Mouse (Mus musculus): Measurements from ENCODE around the gene Tbxa2r. TPM values are rescaled to one million over a fixed set of nuclear protein-coding genes. Genes with fewer than 3 reads are reported as not detected.

Tbxa2r gene
- polyA plus RNA-seq, 1 experiment from 2014 or later: 2.3 TPM

DNA sequence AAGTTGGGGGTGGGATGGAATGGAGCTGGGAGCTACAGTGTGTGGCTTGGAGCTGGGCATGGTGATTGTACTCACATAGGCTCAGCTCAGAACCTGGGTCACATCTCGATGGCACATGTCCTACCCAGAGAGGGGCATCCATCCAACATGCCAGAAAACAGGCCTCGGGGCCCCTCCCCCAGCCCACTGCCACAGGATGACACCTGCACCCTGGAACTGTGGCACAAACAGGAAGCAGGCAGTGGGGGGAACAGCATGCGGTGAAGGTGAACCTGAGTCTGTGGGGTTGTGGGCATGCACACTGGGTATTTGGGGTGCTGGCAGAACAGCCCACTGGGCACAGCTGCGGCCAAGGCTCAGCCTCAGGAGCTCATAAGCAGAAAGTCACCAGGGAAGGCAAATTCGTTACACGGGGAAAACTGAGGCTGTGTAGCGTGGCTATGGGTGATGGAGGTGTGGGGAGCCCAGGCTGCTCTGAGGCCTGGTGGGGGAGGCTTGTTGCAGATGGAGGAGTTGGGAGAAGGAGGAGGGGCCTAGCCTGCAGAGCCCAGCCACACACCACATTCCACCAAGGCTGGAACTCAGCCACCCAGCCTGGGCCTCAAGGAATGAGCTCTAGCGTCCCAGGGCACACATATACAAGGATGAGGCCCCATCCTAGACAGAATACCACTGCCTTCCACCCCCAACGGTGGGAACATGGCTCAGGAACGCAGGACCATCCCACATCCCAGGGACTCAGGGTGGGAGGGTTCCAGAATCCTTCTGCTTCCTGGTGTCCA is 854 bp downstream of the Tbxa2r start:
- Histone ChIP-seq H3K27me3 (ENCODE audit: control insufficient read depth, insufficient read depth, low read length) (peaks cover 14% of the 10 kb centered on the region), H3K36me3 (ENCODE audit: control insufficient read depth, insufficient read depth, low read length) (peaks cover 16% of the 10 kb centered on the region), H3K4me1 (replicated peaks; ENCODE audit: control insufficient read depth, insufficient read depth, low read length) (no peaks in the 10 kb centered on the region; the same call in 1 of the 2 replicates), H3K27ac (ENCODE audit: low read depth, low read length) (no peak overlapping the region), H3K9ac (ENCODE audit: low read depth, low read length) (no peak overlapping the region), H3K4me2 (replicated peaks; ENCODE audit: low read depth, low read length) (no peak overlapping the region), H3K4me3 (ENCODE audit: low read depth, low read length) (no peak overlapping the region), H3K9me3 (ENCODE audit: control insufficient read depth, low read length) (no peaks in the 10 kb centered on the region)
- 71% methylated on average over 10 of the region's 10 CpGs for WGBS
- DNase-seq (ENCODE audit: low spot score) (no peak), ATAC-seq (ENCODE audit: low FRiP score) (no peak)

DNA sequence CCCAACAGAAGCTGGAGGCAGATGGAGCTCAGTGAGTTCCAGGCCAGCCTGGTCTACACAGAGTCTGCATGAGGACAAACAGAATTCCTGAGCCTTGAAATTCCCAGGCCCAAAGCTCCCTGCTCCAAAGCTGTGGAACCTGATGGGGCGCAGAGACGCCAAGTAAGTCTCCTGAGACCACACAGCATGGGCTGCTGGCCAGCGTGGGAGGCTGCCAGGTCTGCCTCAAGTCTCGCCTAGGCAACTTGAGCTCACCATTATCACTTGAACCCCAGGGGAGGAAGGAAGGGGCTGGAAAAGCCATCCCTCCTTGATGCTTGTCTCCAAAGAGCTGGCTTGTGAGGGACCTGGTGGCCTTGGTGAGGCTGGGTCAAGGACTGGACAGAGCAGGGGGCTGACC is 1.5 kb downstream of the Tbxa2r start:
- WGBS: 65% methylated on average over 4 of the region's 4 CpGs
- no peak for ATAC-seq (ENCODE audit: low FRiP score)

DNA sequence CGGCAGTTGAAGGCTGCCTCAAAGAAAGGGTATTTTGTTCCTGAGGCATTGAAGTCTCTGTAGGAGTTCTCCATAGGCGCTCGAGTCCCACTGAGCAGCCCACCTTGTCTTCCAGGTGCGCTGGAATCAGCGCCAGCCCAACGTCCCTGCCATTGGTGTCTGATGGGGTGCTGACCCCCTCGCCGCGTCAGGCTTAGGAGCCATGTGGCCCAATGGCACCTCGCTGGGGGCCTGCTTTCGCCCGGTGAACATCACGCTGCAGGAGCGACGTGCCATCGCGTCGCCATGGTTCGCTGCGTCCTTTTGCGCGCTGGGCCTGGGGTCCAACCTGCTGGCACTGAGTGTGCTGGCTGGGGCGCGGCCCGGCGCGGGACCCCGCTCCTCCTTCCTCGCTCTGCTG is 3.7 kb downstream of the Tbxa2r start:
- H3K4me3 ChIP-seq (ENCODE audit: low read depth, low read length): no peak overlapping the region
- no peaks in the 10 kb centered on the region for H3K9me3 ChIP-seq (ENCODE audit: control insufficient read depth, low read length)
- H3K27me3 ChIP-seq (ENCODE audit: control insufficient read depth, insufficient read depth, low read length): peaks cover 17% of the 10 kb centered on the region
- H3K4me2 ChIP-seq (replicated peaks; ENCODE audit: low read depth, low read length): 0 out of 2 replicates have a peak overlapping the region, but pooled peaks have one; percentile 8
- H3K9ac ChIP-seq (ENCODE audit: low read depth, low read length): no peak overlapping the region
- H3K4me1 ChIP-seq (replicated peaks; ENCODE audit: control insufficient read depth, insufficient read depth, low read length): no peaks in the 10 kb centered on the region; the same call in 1 of the 2 replicates
- H3K36me3 ChIP-seq (ENCODE audit: control insufficient read depth, insufficient read depth, low read length): no peaks in the 10 kb centered on the region
- ATAC-seq (ENCODE audit: low FRiP score): no peak
- no peak overlapping the region for H3K27ac ChIP-seq (ENCODE audit: low read depth, low read length)
- DNase-seq (ENCODE audit: low spot score): no peak
- WGBS: 14% methylated on average over 29 of the region's 29 CpGs

More for the DNA sequence above, 1.5 kb downstream of the Tbxa2r start:
- Histone ChIP-seq H3K4me1 (replicated peaks; ENCODE audit: control insufficient read depth, insufficient read depth, low read length) (no peaks in the 10 kb centered on the region; the same call in 1 of the 2 replicates), H3K9ac (ENCODE audit: low read depth, low read length) (no peak overlapping the region), H3K9me3 (ENCODE audit: control insufficient read depth, low read length) (no peaks in the 10 kb centered on the region), H3K4me3 (ENCODE audit: low read depth, low read length) (no peak overlapping the region), H3K4me2 (replicated peaks; ENCODE audit: low read depth, low read length) (no peak overlapping the region), H3K27me3 (ENCODE audit: control insufficient read depth, insufficient read depth, low read length) (peaks cover 14% of the 10 kb centered on the region), H3K36me3 (ENCODE audit: control insufficient read depth, insufficient read depth, low read length) (peaks cover 14% of the 10 kb centered on the region; the same call in 1 of the 2 replicates), H3K27ac (ENCODE audit: low read depth, low read length) (no peak overlapping the region)
- DNase-seq (ENCODE audit: low spot score): no peak

DNA sequence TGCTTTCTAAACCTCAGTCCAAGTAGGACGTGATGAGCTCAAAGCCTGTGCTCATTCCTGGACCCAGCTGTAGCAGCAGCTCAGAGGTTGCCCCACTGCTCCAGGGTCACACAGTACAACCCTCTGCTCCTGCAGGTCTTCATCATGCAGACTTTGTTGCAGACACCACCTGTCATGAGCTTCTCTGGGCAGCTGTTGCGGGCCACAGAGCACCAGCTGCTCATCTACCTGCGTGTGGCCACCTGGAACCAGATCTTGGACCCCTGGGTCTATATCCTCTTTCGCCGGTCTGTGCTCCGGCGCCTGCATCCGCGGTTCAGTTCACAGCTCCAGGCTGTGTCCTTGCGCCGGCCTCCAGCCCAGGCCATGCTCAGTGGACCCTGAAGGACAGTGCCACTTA is 5.8 kb downstream of the Tbxa2r start:
- no peak for ATAC-seq (ENCODE audit: low FRiP score)

GRCm38 (mm10) chr10:81335393-81336340 is 7.1 kb downstream of the Tbxa2r start:
- Histone ChIP-seq H3K4me2 (replicated peaks; ENCODE audit: low read depth, low read length) (no peak overlapping the region), H3K36me3 (ENCODE audit: control insufficient read depth, insufficient read depth, low read length) (no peaks in the 10 kb centered on the region), H3K4me1 (replicated peaks; ENCODE audit: control insufficient read depth, insufficient read depth, low read length) (no peaks in the 10 kb centered on the region; the same call in none of the 2 replicates), H3K9me3 (ENCODE audit: control insufficient read depth, low read length) (no peaks in the 10 kb centered on the region), H3K27me3 (ENCODE audit: control insufficient read depth, insufficient read depth, low read length) (peaks cover 19% of the 10 kb centered on the region), H3K27ac (ENCODE audit: low read depth, low read length) (no peak overlapping the region), H3K9ac (ENCODE audit: low read depth, low read length) (no peak overlapping the region), H3K4me3 (ENCODE audit: low read depth, low read length) (no peak overlapping the region)
- ATAC-seq (ENCODE audit: low FRiP score) (peak; percentile 28; the same call in 1 of the 2 replicates), DNase-seq (ENCODE audit: low spot score) (no peak)
- WGBS: 41% methylated on average over 18 of the region's 19 CpGs

More for the DNA sequence above, 5.8 kb downstream of the Tbxa2r start:
- H3K27ac ChIP-seq (ENCODE audit: low read depth, low read length): no peak overlapping the region
- no peaks in the 10 kb centered on the region for H3K36me3 ChIP-seq (ENCODE audit: control insufficient read depth, insufficient read depth, low read length)
- no peak for DNase-seq (ENCODE audit: low spot score)
- H3K9ac ChIP-seq (ENCODE audit: low read depth, low read length): no peak overlapping the region
- WGBS: 65% methylated on average over 11 of the region's 11 CpGs
- H3K4me2 ChIP-seq (replicated peaks; ENCODE audit: low read depth, low read length): no peak overlapping the region
- H3K27me3 ChIP-seq (ENCODE audit: control insufficient read depth, insufficient read depth, low read length): peaks cover 19% of the 10 kb centered on the region
- no peaks in the 10 kb centered on the region; the same call in none of the 2 replicates for H3K4me1 ChIP-seq (replicated peaks; ENCODE audit: control insufficient read depth, insufficient read depth, low read length)
- H3K9me3 ChIP-seq (ENCODE audit: control insufficient read depth, low read length): no peaks in the 10 kb centered on the region
- no peak overlapping the region for H3K4me3 ChIP-seq (ENCODE audit: low read depth, low read length)

DNA sequence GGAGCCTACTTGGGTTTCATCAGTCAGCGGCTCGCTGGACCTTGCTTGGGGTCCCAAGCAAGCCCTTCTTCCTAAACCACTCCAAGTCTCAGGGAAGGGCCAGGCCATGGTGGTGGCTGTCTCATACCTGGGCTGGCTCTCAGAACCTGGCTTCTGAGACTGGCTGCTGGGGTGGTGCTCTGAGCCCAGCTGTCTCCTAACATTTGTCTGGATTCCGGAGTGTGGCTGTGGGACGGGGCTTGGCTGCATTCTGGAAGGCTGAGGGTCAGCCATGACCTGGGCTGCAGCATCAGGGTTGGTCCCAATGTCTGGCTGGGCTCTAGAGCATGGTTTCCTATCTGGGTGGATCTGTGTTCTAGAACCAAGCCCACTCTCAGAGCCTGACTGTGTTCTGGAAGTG is 8.0 kb downstream of the Tbxa2r start:
- Histone ChIP-seq H3K4me1 (replicated peaks; ENCODE audit: control insufficient read depth, insufficient read depth, low read length) (no peaks in the 10 kb centered on the region; the same call in none of the 2 replicates), H3K4me3 (ENCODE audit: low read depth, low read length) (no peak overlapping the region), H3K27me3 (ENCODE audit: control insufficient read depth, insufficient read depth, low read length) (peaks cover 21% of the 10 kb centered on the region), H3K4me2 (replicated peaks; ENCODE audit: low read depth, low read length) (no peak overlapping the region), H3K9ac (ENCODE audit: low read depth, low read length) (no peak overlapping the region), H3K36me3 (ENCODE audit: control insufficient read depth, insufficient read depth, low read length) (no peaks in the 10 kb centered on the region), H3K27ac (ENCODE audit: low read depth, low read length) (no peak overlapping the region), H3K9me3 (ENCODE audit: control insufficient read depth, low read length) (no peaks in the 10 kb centered on the region)
- no peak for ATAC-seq (ENCODE audit: low FRiP score)
- 92% methylated on average over 4 of the region's 4 CpGs for WGBS
- no peak for DNase-seq (ENCODE audit: low spot score)

DNA sequence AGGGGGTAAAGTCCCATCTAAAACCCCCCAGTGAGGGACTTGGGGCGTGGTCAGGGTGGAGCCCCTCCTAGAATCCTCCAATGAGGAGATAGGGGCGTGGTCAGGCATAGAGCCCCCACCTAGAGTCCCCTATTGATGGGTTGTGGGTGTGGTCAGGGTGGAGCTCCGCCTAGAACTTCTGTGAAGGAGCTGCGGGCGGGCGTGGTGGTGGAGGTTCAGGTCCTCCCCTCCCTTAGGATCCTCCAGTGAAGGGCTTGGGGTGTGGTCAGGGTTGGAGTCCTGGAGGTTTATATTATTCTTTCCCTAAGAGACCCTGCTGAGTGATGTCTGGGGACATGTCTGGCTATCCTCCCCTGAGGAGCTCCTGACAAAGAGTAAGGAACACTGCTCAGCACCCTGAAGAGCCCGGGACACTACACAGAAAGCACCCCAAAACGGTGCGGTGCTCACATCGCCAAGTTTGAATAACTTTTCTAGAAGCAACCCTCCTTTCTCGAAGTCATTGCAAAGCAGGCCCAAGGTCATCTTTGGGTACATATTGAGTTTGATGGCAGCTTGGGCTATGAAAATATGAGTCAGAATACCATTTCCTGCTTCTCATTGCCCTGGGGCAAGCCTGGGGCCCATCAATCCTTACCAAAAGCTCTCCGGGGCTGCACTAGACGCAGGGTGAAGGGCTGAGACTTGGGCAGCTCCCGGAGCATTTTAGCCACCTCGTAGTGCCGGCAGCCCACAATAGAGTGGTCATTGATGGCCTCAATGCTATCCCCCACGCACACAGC is 12.2 kb downstream of the Tbxa2r start:
- H3K27me3 ChIP-seq (ENCODE audit: control insufficient read depth, insufficient read depth, low read length): peaks cover 41% of the 10 kb centered on the region

DNA sequence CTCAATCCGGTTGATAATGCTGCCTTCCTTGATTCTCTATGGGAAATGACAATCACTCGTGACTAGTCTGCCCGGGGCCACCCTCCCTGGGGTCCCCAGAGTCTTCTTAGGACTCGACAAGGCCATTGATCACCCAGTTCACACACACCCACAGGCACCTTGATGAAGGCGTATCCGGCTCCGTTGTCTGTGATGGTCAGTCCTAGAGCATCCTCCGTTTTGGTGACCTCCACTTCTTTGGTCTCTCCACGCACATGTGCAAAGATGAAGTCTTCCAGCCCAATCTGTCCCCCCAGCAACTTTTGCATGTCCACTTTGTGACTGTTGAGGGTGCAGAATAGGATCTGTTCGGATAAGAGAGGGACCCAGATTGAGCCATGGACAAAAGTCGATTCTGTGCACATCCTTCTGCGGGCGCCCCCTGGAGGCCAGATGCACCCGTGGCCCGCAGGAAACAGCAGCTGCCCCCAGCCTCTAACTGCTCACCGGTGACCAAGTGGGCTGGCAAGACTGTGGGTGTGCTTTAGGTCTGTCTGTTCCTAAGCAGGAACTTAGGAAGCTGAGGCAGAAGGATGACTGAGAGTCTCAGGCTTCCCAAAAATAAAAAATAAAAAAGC is 12.9 kb downstream of the Tbxa2r start:
- no peak overlapping the region for H3K27ac ChIP-seq (ENCODE audit: low read depth, low read length)
- WGBS: 32% methylated on average over 16 of the region's 16 CpGs
- H3K27me3 ChIP-seq (ENCODE audit: control insufficient read depth, insufficient read depth, low read length): peaks cover 41% of the 10 kb centered on the region
- no peak for ATAC-seq (ENCODE audit: low FRiP score)
- peak; percentile 85 for DNase-seq (ENCODE audit: low spot score)
- no peak overlapping the region for H3K4me3 ChIP-seq (ENCODE audit: low read depth, low read length)
- no peak overlapping the region for H3K9ac ChIP-seq (ENCODE audit: low read depth, low read length)
- peaks cover 3% of the 10 kb centered on the region; the same call in 1 of the 2 replicates for H3K4me1 ChIP-seq (replicated peaks; ENCODE audit: control insufficient read depth, insufficient read depth, low read length)
- no peaks in the 10 kb centered on the region for H3K9me3 ChIP-seq (ENCODE audit: control insufficient read depth, low read length)
- H3K4me2 ChIP-seq (replicated peaks; ENCODE audit: low read depth, low read length): no peak overlapping the region
- H3K36me3 ChIP-seq (ENCODE audit: control insufficient read depth, insufficient read depth, low read length): no peaks in the 10 kb centered on the region; the same call in 1 of the 2 replicates

More for the DNA sequence above, 12.2 kb downstream of the Tbxa2r start:
- no peak for DNase-seq (ENCODE audit: low spot score)
- no peak overlapping the region for H3K27ac ChIP-seq (ENCODE audit: low read depth, low read length)
- no peaks in the 10 kb centered on the region; the same call in 1 of the 2 replicates for H3K36me3 ChIP-seq (ENCODE audit: control insufficient read depth, insufficient read depth, low read length)
- no peak overlapping the region for H3K9ac ChIP-seq (ENCODE audit: low read depth, low read length)
- WGBS: 38% methylated on average over 15 of the region's 17 CpGs
- H3K4me3 ChIP-seq (ENCODE audit: low read depth, low read length): no peak overlapping the region
- ATAC-seq (ENCODE audit: low FRiP score): no peak
- H3K4me2 ChIP-seq (replicated peaks; ENCODE audit: low read depth, low read length): no peak overlapping the region
- no peaks in the 10 kb centered on the region for H3K9me3 ChIP-seq (ENCODE audit: control insufficient read depth, low read length)
- peaks cover 3% of the 10 kb centered on the region for H3K4me1 ChIP-seq (replicated peaks; ENCODE audit: control insufficient read depth, insufficient read depth, low read length)
